Mouse (Mus musculus): ENCODE measurements at regions not wholly inside any gene's neighbourhood (a gene's known extent, or its start where the extent isn't known, plus 50 kb on each side); places are given as distances from the start of the nearest gene placed in this dataset.

DNA sequence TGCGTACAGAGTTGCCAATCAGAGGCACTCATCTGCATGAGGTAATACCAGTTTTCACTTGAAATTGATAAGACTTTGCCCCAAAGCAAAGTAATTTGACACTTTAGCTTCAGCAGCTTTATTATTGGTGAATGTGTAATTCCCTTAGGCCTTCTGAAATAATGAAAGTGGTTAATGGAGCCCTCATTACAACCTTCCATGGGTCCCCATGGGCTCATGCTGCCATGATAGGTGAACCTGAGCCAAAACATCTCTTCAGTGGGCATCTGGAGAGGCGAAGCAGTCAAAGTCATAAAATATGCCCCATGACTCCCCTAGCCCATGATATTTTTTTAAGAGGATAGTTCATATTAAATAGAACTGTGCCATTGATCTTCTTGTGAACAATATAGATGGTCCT, 471.1 kb upstream of the Zeb2 start:
- ChIA-PET CTCF (no interaction called here), POLR2A (no interaction called here)

DNA sequence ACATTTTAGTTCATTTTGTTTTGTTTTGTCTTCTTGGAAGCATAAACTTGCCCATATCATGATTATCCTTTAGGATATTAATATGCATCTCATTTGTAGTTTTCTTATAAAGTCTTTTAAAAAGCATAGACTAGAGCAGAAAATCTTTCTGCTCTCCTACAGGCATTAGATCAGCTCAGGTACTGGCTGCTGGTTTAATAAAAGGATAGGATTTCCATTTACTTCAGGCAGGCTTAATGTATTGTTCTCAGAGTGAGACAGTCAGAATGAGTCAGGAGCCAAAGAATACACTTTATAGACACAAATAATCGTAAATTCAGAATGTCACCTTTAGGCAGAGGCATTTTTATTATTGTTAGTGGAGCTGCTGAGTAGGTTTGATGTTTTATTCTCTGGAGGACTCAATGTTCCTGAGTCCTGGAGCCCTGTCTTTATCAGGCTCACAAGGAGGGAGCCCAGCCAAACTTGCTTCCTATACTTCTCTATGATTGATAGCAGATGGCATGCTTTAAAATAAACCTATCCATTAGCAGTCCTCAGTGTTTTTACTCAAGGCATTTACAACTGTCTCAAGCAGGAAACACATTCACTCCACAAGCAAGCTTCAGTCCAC, 469.5 kb upstream of the Zeb2 start:
- ChIA-PET POLR2A (interaction anchor here in 1 of 4 experiments (0.7 kb wide), 1 partner anchor 56 kb away, joined by 3 read pairs; no protein-coding TSS in a partner anchor), CTCF (interaction anchor here in 1 of 4 experiments (0.6 kb wide), 1 partner anchor 811 kb away, joined by 3 read pairs; no protein-coding TSS in a partner anchor)

DNA sequence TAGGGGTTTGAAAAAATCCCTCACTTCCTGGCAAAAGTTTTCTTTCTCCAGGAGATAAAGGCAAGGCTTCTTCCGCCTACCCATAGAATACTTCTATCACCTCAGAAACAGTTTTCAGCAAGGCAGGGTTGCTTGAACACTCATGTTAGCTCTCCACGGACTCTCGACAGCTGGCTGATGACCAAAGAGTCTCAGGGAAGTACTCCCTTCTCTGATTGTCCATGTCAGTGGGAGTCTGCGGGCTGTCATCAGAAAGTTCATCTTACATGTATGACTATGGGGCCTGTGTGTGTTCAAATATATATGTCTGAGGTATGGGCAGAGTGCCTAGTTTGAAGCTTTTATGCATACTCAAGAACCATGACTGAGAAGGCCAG, 464.3 kb upstream of the Zeb2 start:
- POLR2A ChIA-PET: no interaction called here
- CTCF ChIA-PET: interaction anchor here in 1 of 4 experiments (0.7 kb wide), 1 partner anchor 402 kb away, joined by 6 read pairs; no protein-coding TSS in a partner anchor

DNA sequence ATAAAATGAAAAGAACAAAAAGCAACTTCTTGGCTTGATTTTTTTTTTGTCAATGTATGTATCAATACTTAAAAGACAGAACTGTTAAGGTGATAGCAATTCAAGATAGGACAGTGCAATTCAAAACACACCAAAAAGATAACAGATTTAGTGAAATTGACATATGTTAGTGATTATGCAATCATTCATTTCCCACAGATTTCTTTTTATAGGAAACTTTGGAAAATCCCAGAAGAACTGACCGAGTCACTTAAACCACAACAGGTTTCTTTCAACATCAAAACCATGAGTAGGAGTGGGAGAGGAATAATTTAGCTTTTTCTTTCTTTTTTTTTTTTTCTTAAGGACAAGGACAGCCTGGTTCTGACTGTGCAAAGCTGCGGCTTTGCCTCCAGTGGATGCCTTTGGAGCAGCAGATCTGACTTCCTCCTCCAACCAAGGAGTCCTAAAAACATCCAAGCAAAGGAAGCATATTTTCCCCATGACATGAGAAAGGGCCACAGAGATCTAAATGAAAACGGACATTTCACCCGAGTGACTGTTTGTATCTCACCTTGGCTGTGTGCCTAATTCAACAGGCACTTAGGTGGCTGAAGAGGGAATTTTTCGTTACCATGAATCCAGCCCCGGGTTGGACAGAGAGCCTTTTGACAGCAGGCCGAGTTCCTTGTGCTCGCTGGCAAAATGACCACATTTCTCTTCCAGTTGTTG, 463.8 kb upstream of the Zeb2 start:
- CTCF ChIA-PET: interaction anchor here in 1 of 4 experiments (0.7 kb wide), 1 partner anchor 402 kb away, joined by 6 read pairs; no protein-coding TSS in a partner anchor
- POLR2A ChIA-PET: no interaction called here

DNA sequence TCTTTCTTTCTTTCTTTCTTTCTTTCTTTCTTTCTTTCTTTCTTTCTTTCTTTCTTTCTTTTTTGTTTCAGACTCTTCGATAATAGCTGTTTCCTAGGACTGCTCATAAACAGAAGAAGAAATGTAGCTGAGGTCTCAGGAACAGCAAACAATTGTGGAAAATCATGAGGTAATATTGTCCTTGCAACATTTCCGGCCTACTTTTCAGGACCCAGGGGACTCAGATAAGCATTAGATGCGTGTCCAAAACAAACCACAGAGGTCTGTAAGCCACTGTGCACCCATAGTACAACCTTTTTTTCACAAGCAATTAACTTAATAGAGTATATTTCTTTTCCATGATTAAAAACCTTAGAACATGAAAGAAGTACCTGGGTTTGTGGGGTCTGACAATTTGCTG, 455.7 kb upstream of the Zeb2 start:
- CTCF ChIA-PET: no interaction called here
- POLR2A ChIA-PET: no interaction called here

DNA sequence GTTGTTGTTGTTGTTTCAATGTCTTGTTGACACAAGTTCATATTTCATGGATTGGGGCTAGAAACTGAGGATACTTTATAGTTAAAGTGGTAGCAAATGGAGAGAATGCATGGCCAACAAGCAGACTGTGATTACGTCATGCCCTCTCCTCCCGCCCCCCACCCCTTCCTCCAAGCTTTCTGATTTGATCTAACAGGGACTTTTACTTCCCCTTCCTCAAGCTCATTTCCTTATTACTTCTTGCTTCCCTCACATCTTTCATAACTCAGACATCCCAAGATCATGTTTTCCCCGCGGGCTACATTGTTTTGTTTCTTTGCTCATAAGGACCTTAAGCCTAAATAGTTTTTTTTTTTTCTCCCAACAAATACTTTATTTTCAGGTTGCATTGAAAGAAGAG, 437.5 kb upstream of the Zeb2 start:
- ChIA-PET POLR2A (no interaction called here), CTCF (no interaction called here)

DNA sequence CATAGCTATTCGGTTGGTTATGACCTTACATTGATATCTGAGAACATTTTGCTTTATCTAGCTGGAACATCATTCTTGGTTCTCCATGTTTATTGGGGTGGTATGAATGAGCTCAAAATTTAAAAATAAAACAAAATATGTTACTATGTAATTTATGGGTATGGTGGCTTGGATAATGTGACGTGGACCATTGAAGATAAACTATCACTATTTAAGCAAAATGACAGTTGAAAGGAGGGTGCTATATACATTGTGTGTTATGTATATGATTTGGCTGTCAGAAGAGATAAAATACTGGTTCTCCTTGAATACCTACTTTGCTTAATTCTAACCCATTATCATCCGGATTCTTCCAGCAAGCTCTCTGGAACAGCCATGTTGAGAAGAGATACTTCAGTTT, 424.2 kb upstream of the Zeb2 start:
- ChIA-PET POLR2A (interaction anchor here in 1 of 4 experiments (0.6 kb wide), 1 partner anchor 21 kb away, joined by 3 read pairs; no protein-coding TSS in a partner anchor), CTCF (no interaction called here)

DNA sequence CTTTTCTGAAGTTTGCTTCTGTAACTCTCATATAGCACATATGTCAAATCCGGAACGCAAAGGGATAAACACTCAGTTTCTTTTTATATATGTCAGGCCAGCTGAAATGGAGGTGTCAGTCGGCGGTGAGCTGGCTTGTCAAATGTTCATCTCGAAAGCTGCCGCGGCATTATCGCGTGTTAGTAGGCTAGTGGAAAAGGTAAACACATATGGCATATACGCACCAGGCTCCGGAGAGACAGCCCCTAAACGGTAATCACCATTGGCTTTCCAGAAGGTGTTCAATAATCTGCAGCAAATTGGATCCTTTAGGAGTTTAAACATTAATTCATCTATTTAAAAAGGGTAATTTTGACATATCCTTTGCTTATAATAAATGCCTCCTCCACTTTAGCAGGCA, 421.8 kb upstream of the Zeb2 start:
- ChIA-PET POLR2A (no interaction called here), CTCF (no interaction called here)

DNA sequence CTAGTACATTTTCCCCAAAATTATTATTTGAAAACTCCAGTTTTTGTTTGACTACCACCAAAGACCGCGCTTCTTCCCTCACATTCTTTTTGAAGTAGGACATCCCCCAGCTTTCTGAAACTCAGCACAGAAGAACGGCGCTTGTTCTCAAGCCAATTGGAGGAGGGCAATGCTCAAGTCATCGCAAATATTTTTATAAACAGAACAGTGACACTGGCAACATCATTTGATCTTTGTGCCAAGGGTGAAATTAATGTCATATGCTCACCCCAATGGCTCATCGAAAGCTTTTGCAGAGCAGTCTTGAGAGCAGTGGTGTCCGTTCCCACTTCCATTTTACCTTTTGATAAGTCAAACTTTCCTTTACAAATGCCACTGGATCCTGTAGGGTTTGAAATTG, 420.5 kb upstream of the Zeb2 start:
- ChIA-PET POLR2A (no interaction called here), CTCF (no interaction called here)

DNA sequence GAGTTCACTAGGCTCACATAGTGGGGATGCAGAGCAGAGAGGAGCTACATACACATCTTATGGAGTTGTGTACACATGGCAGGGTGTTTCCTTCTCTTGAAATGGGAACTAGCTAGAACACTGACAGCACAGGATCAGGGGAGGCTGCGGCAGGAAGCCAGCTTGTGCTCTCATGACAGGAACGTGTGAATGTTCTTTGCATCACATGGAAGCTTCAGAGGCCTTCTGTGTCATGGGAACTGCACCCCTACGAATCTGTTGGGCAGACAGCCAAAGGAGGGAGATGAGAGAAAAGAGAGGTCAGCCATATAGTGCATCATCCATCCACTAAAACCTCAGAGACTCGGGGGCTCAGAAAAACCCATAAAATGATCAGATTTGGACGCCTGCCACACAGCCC, 417.6 kb upstream of the Zeb2 start:
- ChIA-PET POLR2A (interaction anchor here in 1 of 4 experiments (0.5 kb wide), 1 partner anchor 827 kb away, joined by 4 read pairs; no protein-coding TSS in a partner anchor), CTCF (no interaction called here)

DNA sequence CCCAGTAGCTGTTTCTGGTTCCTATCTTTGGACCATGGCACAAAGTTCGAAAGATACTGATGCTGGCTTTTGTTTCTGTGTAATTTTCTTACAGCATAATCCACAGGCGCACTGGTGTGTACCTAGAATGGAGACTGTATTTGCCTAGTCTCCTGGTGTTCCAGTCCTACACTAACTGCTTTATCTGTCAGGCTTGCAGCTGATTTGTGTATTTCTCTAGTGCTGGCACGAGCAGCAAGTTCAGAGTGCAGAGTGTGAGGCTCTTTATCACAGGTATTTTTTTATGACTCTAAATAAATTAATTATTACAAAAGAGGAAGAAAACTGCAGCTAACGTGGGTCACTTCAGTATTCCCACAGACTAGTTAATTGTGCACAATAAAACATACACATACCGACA, 405.1 kb upstream of the Zeb2 start:
- CTCF ChIA-PET: interaction anchor here in 1 of 4 experiments (0.6 kb wide), 1 partner anchor 802 kb away, joined by 3 read pairs; no protein-coding TSS in a partner anchor
- POLR2A ChIA-PET: no interaction called here

DNA sequence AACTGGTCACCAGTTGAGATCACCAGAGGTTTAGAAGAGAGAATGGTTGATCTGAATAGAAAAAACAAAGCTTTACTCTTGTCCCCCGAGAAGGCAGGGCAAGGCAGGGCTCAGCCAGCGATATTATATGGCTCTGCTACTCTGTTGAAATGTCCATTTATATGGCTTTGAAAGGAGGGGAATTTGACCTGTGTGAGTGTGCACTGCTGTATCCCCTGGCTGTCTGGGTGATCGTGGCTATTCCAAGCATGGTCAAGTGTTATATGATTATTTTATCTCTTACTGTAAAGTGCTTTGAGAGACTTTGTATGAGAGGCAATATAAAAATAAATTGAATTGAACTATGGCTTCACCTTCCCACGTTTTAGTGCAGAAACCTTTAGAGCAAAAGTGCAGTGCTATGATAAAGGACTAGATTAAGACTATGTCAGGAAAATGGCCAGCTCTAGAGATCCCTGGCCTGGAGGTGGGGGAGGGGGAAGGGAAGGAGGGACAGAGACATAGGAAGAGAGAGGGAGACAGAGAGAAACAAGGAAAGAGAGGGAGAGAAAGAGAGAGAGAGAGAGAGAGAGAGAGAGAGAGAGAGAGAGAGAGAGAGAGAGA, 402.5 kb upstream of the Zeb2 start:
- ChIA-PET CTCF (interaction anchor here in 1 of 4 experiments (0.6 to 0.7 kb wide), 2 partner anchors 12 to 61 kb away, joined by 7 read pairs; no protein-coding TSS in a partner anchor), POLR2A (interaction anchor here in 1 of 4 experiments (0.6 kb wide), 1 partner anchor 21 kb away, joined by 3 read pairs; no protein-coding TSS in a partner anchor)

DNA sequence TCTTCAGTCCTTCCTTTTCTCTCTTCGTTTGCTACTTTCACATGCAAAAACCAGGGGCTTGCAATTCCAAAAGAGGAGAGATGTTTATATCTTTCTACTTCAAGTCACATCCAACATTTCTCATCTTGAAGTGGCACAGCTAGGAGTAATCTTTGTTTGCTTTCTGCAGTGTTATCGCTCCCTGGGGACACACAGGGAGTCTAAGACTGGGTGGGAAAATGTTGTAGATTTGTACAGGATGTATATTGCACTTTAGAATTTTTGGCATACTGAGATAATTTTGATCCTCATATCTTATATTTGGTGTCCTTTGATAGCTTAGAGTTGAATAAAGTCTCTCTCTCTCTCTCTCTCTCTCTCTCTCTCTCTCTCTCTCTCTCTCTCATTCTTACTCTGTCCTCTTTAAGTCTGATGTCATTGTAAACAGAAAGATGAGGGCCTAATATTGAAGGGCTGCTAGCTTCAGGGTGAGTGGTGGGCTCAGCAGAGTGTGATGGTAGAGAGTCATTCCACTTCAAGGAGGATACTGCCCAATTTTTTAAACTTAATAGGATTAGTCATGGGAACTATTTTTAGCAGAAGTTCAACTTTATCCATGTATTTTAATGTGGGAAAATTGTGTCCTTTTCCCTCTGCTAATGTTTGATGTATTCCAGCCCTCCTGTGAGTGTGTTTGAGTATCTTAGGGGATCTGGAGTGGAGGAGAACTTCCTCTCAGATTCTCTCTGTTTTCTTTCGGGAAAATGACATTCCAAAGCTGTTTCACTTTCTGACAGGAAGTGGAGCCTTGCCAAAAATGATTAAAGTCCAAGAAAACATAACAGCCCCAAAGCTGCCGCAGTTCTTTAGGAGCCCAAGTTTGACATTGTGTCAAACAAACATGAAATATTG, 397.3 kb upstream of the Zeb2 start:
- CTCF ChIA-PET: no interaction called here
- POLR2A ChIA-PET: interaction anchor here in 1 of 4 experiments (0.7 kb wide), 1 partner anchor 626 kb away, joined by 3 read pairs; no protein-coding TSS in a partner anchor

DNA sequence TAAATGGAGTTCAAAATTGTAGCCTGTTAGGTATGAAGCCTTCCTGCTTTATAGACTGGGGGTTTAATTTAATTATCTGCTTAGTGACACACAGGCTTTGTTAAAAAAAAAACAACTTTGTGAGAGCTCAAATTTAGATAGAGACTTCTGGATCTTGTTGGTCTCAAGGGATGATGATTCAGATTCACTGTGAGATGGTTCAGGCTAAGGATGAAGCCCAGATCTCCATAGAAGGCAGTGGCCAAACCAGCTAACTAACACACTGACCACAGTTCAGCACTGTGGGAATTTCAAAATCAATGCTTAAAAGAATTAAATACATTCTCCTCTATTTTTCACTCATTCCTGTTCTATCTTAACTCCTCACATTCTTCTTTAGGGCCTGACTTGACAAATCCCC, 395.7 kb upstream of the Zeb2 start:
- CTCF ChIA-PET: no interaction called here
- POLR2A ChIA-PET: no interaction called here

DNA sequence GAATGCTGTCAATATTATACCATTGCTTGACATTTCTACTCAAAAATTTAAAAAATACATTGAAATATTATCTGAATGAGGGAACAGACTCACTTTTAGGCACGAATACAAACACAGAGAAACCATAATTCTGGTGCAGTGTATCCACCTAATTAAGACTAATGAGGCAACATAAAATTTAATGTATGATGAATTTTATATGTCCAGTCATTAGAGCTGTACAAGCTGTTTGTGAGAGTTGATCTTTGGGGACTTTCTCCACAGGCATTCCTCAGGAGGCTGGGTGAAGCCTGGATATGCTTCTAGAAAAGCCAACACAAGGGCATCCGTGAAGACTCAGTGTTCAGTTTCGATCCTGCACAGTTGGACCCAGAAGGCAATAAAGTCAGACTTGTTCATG, 394.6 kb upstream of the Zeb2 start:
- ChIA-PET CTCF (no interaction called here), POLR2A (no interaction called here)

DNA sequence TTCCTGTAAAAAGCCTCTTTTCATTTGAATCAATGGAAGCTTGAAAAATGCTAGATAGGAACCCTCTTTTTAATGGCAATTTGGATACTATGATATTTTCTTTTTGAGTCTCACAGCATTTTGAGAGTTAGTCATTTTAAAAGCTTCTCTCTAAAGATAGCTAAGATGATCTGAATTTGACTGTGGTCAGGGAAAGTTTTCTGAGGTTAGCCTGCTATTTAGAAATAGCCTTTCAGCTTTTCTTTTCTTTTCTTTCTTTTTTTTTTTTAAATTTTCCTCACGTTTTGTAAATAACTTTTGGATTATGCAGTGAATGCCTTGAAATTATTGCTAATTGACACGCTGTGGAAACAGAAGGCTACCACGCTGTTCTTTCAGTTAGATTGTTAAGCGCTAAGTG, 387.3 kb upstream of the Zeb2 start:
- ChIA-PET CTCF (no interaction called here), POLR2A (no interaction called here)

DNA sequence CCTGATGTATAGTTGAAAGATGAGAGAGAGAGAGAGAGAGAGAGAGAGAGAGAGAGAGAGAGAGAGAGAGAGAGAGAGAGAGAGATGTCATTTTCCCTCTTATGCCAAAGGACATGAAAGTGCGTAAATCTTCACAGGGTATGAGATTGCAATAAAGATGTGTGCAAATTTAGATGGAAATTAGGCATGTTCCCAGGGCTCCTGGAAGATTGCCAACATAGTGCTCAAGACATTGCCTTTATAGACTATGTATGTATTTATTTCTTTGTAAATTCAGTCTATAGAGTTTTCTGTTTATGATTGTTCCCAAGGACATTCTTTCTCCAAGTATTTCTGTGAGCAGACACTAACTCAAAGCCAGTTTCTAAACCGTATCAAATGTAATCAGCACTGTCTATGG, 376.5 kb upstream of the Zeb2 start:
- ChIA-PET CTCF (no interaction called here), POLR2A (no interaction called here)

DNA sequence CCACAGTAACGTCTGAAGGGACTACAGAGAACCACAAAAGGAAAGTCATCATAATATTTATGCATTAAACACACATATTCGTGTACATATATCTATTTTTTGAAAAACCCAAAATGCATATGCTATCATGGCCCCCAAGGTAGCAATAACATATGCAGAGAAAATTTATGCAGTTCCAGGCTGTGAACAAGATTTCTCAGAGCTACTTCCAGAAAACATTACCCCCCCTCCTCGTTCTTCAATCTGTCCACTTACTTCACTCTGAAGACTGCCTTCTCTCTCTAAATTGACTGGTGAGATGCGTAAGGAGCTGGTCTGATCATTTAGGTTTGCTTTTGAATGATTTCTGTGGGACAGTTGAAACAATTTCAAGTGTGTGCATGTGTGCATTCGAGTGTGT, 369.3 kb upstream of the Zeb2 start:
- CTCF ChIA-PET: interaction anchor here in 1 of 4 experiments (0.6 kb wide), 1 partner anchor 312 kb away, joined by 3 read pairs; no protein-coding TSS in a partner anchor
- POLR2A ChIA-PET: no interaction called here

DNA sequence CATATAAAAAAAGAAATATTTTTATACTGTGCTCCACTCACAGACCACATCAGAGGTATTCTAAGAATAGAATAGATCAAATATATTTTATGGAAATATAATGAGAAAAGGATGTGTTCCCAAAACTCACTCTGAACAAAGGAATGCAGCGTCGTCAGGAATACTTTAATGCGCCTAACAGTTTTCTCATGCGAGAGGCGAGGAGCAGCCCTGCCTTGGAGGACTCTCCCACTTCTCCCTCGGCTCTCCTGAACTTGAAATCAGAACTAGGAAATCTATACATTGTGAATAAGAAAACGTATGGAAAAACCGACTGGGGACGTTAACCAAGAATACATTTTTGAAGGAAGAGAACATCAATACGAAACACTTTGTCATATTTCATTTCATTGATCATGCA, 368.3 kb upstream of the Zeb2 start:
- ChIA-PET POLR2A (no interaction called here), CTCF (no interaction called here)

DNA sequence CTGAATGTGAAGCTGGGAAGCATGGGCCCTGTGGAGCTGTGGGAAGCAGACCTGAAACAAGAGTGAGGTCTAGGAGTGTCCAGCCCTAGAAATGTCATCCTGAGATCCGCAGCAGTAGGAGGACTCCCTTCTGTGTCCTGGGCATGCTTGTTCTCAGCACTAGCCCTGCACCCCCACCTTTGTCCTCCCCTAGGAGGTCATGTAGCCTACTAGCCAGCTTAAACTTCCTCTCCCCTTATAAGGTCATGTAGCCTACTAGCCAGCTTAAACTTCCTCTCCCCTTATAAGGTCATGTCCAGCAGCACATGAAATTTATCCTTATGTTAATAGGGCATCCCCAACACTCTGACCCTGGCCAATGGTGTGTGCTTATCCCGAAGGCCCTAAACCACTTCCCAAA, 363.5 kb upstream of the Zeb2 start:
- POLR2A ChIA-PET: no interaction called here
- CTCF ChIA-PET: no interaction called here

All from embryonic stem cell, embryonic (primary cell).